Mouse (Mus musculus): Measurements from ENCODE around the gene Sult2b1. TPM values are rescaled to one million over a fixed set of nuclear protein-coding genes. Genes with fewer than 3 reads are reported as not detected.

Sult2b1 gene
- polyA plus RNA-seq, 1 experiment from 2014 or later = 0.30 TPM

DNA sequence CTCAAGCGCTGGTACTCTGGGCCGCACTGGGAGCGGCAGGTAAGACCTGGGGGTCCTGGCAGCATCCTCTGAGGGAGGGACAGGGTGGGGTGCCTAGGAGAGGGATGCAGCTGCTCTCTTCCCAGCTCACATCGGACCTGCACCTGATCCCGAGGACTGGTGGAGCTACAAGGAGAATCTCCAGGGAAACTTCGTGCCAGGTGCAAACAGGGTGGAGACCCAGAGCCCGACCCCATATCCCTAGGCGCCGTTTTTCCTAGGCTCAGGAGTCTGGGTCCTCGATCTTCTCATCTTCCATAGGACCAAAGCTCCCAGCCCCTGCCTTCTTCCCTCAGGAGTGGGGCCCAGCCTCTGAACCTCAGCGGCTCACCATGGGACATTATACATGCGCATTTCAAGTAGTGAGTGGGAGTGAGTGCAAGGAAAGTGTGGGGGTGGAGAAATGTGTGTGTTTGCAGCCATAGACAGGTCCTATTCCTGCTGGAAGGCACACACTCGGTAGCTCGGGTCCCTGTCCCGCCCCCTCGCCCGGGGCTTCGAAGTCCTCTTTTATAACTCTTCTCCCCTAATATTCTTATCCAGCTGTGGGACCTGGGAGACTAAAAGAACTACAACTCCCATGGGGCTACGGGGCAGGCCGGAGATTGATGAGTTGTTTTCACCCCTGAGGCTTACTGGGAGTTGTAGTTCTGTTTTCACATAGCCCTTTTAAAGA is 84.0 kb downstream of the Sult2b1 start:
- Histone ChIP-seq H3K4me3 (ENCODE audit: control insufficient read depth in 1 of 2, insufficient read depth in 1 of 2, low read depth in 1 of 2, low read length in 2 of 2) (peak overlapping the region; percentile 32 to 43), H3K4me1 (ENCODE audit: control insufficient read depth in 2 of 2, insufficient read depth in 2 of 2, low read length in 2 of 2) (peaks cover 14 to 27% of the 10 kb centered on the region in 2 experiments), H3K9me3 (ENCODE audit: control insufficient read depth, low read length) (no peaks in the 10 kb centered on the region), H3K36me3 (ENCODE audit: control insufficient read depth, insufficient read depth, low read length) (no peaks in the 10 kb centered on the region), H3K9ac (ENCODE audit: low read length) (peak overlapping the region; percentile 65), H3K27me3 (ENCODE audit: control insufficient read depth, insufficient read depth, low read length) (peaks cover 23% of the 10 kb centered on the region), H3K27ac (replicated peaks in 1 of 2; ENCODE audit: control insufficient read depth in 1 of 2, insufficient read depth in 1 of 2, low read depth in 2 of 2, low read length in 2 of 2) (no peak overlapping the region), H3K4me2 (ENCODE audit: low read length) (peak overlapping the region; percentile 83)
- WGBS = under 1% methylated on average over 20 of the region's 20 CpGs
- ATAC-seq (ENCODE audit: insufficient number of reproducible peaks, insufficient read depth, low FRiP score, low read depth) = no peak

DNA sequence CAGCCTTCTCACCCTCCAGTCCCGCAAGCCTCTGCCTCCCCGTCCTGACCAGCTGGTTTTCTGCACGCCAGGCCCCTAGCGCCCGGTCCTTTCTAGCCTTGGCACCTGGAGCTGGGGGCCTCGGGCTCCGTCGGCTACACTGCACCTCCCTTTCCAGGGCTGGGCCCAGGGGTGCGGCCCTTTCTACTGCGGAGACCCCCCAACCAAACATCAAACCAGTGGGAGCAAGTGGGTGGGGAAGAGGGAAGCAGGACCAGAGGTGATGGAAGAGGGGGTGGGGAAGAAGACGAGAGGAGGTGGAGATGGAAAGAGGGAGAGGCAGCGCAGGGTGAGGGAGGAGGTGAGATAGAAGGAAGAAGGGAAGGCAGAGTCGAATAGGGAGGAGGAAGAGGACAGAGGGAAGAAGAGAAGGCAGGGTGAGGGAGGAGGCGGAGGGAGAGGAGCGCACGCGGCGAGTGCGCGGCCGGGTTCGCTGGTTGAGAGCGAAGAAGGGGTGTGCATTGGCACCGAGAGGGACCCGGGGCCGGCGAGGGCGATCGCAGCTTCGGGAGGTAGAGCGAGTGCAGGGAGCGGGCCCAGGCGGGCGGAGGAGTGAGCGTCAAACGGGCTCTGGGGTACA is 84.8 kb downstream of the Sult2b1 start, which contains the start of gene Car11:
TSS of gene Car11 (plus strand) at position 321 of the 619 bp plus-strand sequence.
- Histone ChIP-seq H3K9me3 (ENCODE audit: control insufficient read depth, low read length) (no peaks in the 10 kb centered on the region), H3K4me1 (ENCODE audit: control insufficient read depth in 2 of 2, insufficient read depth in 2 of 2, low read length in 2 of 2) (peaks cover 14 to 26% of the 10 kb centered on the region in 2 experiments), H3K27me3 (ENCODE audit: control insufficient read depth, insufficient read depth, low read length) (peaks cover 23% of the 10 kb centered on the region), H3K4me2 (ENCODE audit: low read length) (peak within 1 kb of the TSS; percentile 83), H3K9ac (ENCODE audit: low read length) (peak within 1 kb of the TSS; percentile 65), H3K36me3 (ENCODE audit: control insufficient read depth, insufficient read depth, low read length) (no peaks in the 10 kb centered on the region), H3K27ac (replicated peaks in 1 of 2; ENCODE audit: control insufficient read depth in 1 of 2, insufficient read depth in 1 of 2, low read depth in 2 of 2, low read length in 2 of 2) (no peak within 1 kb of the TSS), H3K4me3 (ENCODE audit: control insufficient read depth in 1 of 2, insufficient read depth in 1 of 2, low read depth in 1 of 2, low read length in 2 of 2) (peak within 1 kb of the TSS; percentile 32 to 43)
- ATAC-seq (ENCODE audit: insufficient number of reproducible peaks, insufficient read depth, low FRiP score, low read depth) = no peak
- 3% methylated on average over 36 of the region's 36 CpGs for WGBS

DNA sequence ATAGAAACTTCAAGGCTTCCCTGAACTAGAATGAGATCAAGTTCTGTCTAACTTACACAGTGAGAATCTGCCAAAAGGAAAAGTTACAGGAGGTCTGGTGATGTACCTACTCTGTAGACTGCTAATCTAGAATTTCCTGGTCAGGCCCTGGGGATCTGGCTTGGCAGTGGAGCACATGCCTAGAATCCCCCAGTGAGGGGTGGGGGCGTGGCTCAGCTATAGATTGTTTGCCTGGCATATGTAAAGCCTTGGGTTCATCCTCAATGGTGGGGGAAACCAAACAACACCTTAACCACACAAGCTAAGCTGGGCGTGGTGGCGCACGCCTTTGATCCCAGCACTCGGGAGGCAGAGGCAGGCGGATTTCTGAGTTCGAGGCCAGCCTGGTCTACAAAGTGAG is 86.6 kb downstream of the Sult2b1 start:
- Histone ChIP-seq H3K4me1 (ENCODE audit: control insufficient read depth in 2 of 2, insufficient read depth in 2 of 2, low read length in 2 of 2) (peaks cover 6 to 13% of the 10 kb centered on the region in 2 experiments), H3K9ac (ENCODE audit: low read length) (no peak overlapping the region), H3K27ac (replicated peaks in 1 of 2; ENCODE audit: control insufficient read depth in 1 of 2, insufficient read depth in 1 of 2, low read depth in 2 of 2, low read length in 2 of 2) (no peak overlapping the region), H3K9me3 (ENCODE audit: control insufficient read depth, low read length) (no peaks in the 10 kb centered on the region), H3K4me3 (ENCODE audit: control insufficient read depth in 1 of 2, insufficient read depth in 1 of 2, low read depth in 1 of 2, low read length in 2 of 2) (no peak overlapping the region), H3K27me3 (ENCODE audit: control insufficient read depth, insufficient read depth, low read length) (peaks cover 23% of the 10 kb centered on the region), H3K36me3 (ENCODE audit: control insufficient read depth, insufficient read depth, low read length) (no peaks in the 10 kb centered on the region), H3K4me2 (ENCODE audit: low read length) (no peak overlapping the region)
- no peak for ATAC-seq (ENCODE audit: insufficient number of reproducible peaks, insufficient read depth, low FRiP score, low read depth)
- 86% methylated on average over 6 of the region's 7 CpGs for WGBS

DNA sequence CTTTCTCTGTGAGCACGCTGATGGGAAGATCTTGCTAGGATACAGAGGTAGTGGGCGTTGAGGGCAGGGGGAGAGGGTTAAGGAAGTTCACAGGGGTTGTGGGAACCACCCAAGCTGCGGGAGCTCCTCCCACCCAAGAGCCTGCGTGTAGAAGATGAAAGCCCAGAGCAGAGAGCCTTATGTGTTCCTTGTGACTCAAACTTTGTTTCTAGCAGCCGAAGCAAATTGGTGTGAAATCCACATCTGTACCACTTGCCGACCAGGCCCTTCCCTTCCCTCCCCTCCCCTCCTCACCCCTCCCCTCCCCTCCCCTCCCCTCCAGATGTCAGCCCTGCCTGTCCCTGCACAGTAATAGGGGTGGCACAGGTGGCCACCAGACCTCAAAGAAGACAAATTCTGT is 89.4 kb downstream of the Sult2b1 start:
- H3K27ac ChIP-seq (replicated peaks in 1 of 2; ENCODE audit: control insufficient read depth in 1 of 2, insufficient read depth in 1 of 2, low read depth in 2 of 2, low read length in 2 of 2) = no peak overlapping the region
- no peak overlapping the region for H3K4me2 ChIP-seq (ENCODE audit: low read length)
- no peak overlapping the region for H3K4me3 ChIP-seq (ENCODE audit: control insufficient read depth in 1 of 2, insufficient read depth in 1 of 2, low read depth in 1 of 2, low read length in 2 of 2)
- ATAC-seq (ENCODE audit: insufficient number of reproducible peaks, insufficient read depth, low FRiP score, low read depth) = no peak
- peaks cover 18% of the 10 kb centered on the region for H3K27me3 ChIP-seq (ENCODE audit: control insufficient read depth, insufficient read depth, low read length)
- H3K9me3 ChIP-seq (ENCODE audit: control insufficient read depth, low read length) = no peaks in the 10 kb centered on the region
- H3K36me3 ChIP-seq (ENCODE audit: control insufficient read depth, insufficient read depth, low read length) = no peaks in the 10 kb centered on the region
- no peak overlapping the region for H3K9ac ChIP-seq (ENCODE audit: low read length)
- peaks cover 4 to 14% of the 10 kb centered on the region in 2 experiments for H3K4me1 ChIP-seq (ENCODE audit: control insufficient read depth in 2 of 2, insufficient read depth in 2 of 2, low read length in 2 of 2)
- WGBS = 37% methylated on average over 6 of the region's 6 CpGs

DNA sequence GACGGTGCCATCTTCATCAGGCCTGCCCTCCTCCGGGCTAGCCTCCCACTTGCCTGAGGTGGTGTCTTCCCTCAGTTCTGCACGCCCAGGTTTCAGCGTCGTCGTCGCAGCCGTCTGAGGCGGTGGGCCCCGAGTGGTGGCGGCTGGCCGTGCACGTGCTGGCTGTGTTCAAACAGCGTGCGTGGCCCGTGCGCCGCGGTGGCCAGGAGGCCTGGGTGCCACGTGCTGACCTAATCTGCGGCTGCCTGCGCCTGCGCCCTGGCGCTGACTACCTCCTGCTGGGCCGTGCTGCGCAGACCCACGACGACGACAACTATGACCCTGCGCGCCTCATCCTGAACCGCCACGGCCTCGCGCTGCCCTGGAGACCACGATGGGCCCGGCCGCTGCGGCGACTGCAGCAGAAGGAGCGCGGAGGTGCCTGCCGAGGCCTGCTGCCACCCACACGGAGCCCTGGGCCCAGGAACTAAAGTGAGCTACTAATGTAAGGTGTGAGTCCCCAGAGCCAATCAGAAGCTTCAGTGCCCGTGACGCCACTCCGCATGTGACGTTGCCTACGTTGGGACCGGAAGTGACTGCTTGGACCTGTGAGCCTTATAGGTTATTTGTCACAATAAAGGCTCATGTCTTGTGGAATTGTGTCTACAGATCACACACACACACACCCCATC is 90.4 kb downstream of the Sult2b1 start, which contains the start of gene Sec1:
TSS of gene Sec1 (minus strand) at position 482 of the 671 bp plus-strand sequence.
- WGBS = 84% methylated on average over 50 of the region's 50 CpGs
- H3K4me3 ChIP-seq (ENCODE audit: control insufficient read depth in 1 of 2, insufficient read depth in 1 of 2, low read depth in 1 of 2, low read length in 2 of 2) = no peak within 1 kb of the TSS
- no peaks in the 10 kb centered on the region for H3K9me3 ChIP-seq (ENCODE audit: control insufficient read depth, low read length)
- H3K27me3 ChIP-seq (ENCODE audit: control insufficient read depth, insufficient read depth, low read length) = peaks cover 9% of the 10 kb centered on the region
- H3K4me1 ChIP-seq (ENCODE audit: control insufficient read depth in 2 of 2, insufficient read depth in 2 of 2, low read length in 2 of 2) = peaks cover 14 to 17% of the 10 kb centered on the region in 2 experiments
- no peak for ATAC-seq (ENCODE audit: insufficient number of reproducible peaks, insufficient read depth, low FRiP score, low read depth)
- H3K4me2 ChIP-seq (ENCODE audit: low read length) = no peak within 1 kb of the TSS
- no peak within 1 kb of the TSS for H3K9ac ChIP-seq (ENCODE audit: low read length)
- no peak within 1 kb of the TSS for H3K27ac ChIP-seq (replicated peaks in 1 of 2; ENCODE audit: control insufficient read depth in 1 of 2, insufficient read depth in 1 of 2, low read depth in 2 of 2, low read length in 2 of 2)
- no peaks in the 10 kb centered on the region for H3K36me3 ChIP-seq (ENCODE audit: control insufficient read depth, insufficient read depth, low read length)

DNA sequence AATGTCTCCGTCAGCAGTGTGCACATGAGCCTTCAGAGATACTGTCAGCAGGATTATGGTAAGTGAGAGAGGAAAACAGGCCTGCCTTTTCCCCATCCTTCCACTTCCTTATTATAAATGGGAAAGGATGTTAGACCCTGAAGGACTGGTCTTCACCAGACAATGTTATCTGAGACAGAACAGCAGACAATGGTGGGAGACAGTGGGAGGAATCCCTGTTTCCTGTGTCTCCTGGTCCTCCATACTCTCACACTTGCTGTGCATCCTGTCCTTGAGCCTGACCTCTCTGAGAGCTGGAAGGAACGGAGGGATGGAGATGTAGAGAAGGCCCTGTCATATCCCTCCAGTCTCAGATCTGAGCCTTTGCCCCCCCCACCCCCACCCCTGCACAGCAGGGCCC is 92.1 kb downstream of the Sult2b1 start:
- Histone ChIP-seq H3K36me3 (ENCODE audit: control insufficient read depth, insufficient read depth, low read length) (no peaks in the 10 kb centered on the region), H3K4me2 (ENCODE audit: low read length) (no peak overlapping the region), H3K27ac (replicated peaks in 1 of 2; ENCODE audit: control insufficient read depth in 1 of 2, insufficient read depth in 1 of 2, low read depth in 2 of 2, low read length in 2 of 2) (no peak overlapping the region), H3K4me1 (ENCODE audit: control insufficient read depth in 2 of 2, insufficient read depth in 2 of 2, low read length in 2 of 2) (peaks cover 16 to 20% of the 10 kb centered on the region in 2 experiments), H3K27me3 (ENCODE audit: control insufficient read depth, insufficient read depth, low read length) (no peaks in the 10 kb centered on the region), H3K9me3 (ENCODE audit: control insufficient read depth, low read length) (no peaks in the 10 kb centered on the region), H3K9ac (ENCODE audit: low read length) (no peak overlapping the region; the same call in 1 of the 2 replicates), H3K4me3 (ENCODE audit: control insufficient read depth in 1 of 2, insufficient read depth in 1 of 2, low read depth in 1 of 2, low read length in 2 of 2) (no peak overlapping the region)
- WGBS = 52% methylated on average over 2 of the region's 2 CpGs
- no peak for ATAC-seq (ENCODE audit: insufficient number of reproducible peaks, insufficient read depth, low FRiP score, low read depth)

DNA sequence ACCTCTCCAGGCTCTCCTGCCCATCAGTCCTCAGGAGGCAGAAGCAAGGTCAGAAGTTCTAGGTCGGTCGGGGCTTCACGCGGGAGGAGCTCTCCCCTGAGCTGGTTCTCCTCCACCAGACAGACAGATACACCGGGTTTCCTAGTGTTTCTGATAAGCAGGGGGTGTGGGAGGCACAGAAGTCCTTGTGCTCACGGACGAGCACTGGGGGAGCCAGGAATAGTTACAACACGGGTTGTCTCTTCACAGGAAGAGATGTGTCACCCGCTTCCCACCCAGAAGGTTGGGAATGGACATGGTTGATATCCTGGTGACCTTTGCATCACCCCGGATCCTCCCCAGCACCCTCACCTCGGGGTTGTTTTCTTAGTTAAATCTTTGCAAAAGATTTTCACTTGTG is 94.7 kb downstream of the Sult2b1 start:
- ATAC-seq (ENCODE audit: insufficient number of reproducible peaks, insufficient read depth, low FRiP score, low read depth) = no peak
- Histone ChIP-seq H3K36me3 (ENCODE audit: control insufficient read depth, insufficient read depth, low read length) (no peaks in the 10 kb centered on the region), H3K27me3 (ENCODE audit: control insufficient read depth, insufficient read depth, low read length) (no peaks in the 10 kb centered on the region), H3K4me1 (ENCODE audit: control insufficient read depth in 2 of 2, insufficient read depth in 2 of 2, low read length in 2 of 2) (peaks cover 16 to 20% of the 10 kb centered on the region in 2 experiments), H3K9ac (ENCODE audit: low read length) (peak overlapping the region; percentile 21; the same call in 1 of the 2 replicates), H3K27ac (replicated peaks in 1 of 2; ENCODE audit: control insufficient read depth in 1 of 2, insufficient read depth in 1 of 2, low read depth in 2 of 2, low read length in 2 of 2) (peak overlapping the region; percentile 50 to 57), H3K4me2 (ENCODE audit: low read length) (peak overlapping the region; percentile 17), H3K9me3 (ENCODE audit: control insufficient read depth, low read length) (no peaks in the 10 kb centered on the region), H3K4me3 (ENCODE audit: control insufficient read depth in 1 of 2, insufficient read depth in 1 of 2, low read depth in 1 of 2, low read length in 2 of 2) (no peak overlapping the region)
- 10% methylated on average over 11 of the region's 11 CpGs for WGBS

Data from heart, embryonic 14.5 days (tissue).